In the genomic region with DNA sequence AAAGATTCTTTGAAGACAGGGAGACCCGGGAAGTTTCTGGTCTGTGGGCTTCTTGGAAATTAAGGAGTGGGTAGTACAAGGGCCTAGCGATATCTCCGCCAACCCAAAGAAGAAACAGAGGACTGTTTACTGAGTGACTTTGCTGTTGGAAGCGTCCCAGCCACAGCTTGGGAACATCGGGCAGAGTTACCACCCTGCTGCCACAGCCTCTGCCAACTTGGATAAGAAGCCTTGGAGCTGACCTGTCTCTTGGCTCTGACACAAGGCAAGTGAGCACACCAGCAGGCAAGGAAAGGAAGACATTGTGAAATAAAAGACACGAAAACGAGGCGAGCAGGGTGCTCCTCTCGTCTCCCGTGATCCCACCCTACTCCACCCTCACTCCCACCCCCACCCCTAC, we compare ENCODE assay signal across 9 mouse cellular contexts.
A peak's percentile ranks its signal among the peaks of the same experiment; 100 is the strongest.
DNase-seq lines count a peak whose midpoint lies in the region; ATAC-seq lines count a peak whose summit lies in the region.
"Had no signal": no experiment of that assay in that cellular context is flagged by ENCODE, and none has a peak within 500 bp of the region (broad histone marks: within the 10 kb centered on the region; RNA-seq: fewer than 3 reads in every experiment).

No protein-coding gene starts in this region.

- DNase-seq in lung, adult 18-20 months: peak; percentile 26 to 30
- no peak for DNase-seq in lung, postnatal 25 days (ENCODE audit: low spot score)
- DNase-seq in brain, adult 2 months (ENCODE audit: low read depth, low spot score): peak; percentile 94
- DNase-seq in cerebellum, postnatal 36 days: peak; percentile 79 to 85
- DNase-seq in heart, postnatal 4 days: peak; percentile 49
- DNase-seq in kidney, adult 8-10 months: no peak
- no peak for DNase-seq in T-cell, adult 2 months (ENCODE audit: low spot score)

- ATAC-seq in inflammation-experienced regulatory T-cells, adult 6 months: no peak
- ATAC-seq: Patski had no signal

Comparison
In these comparisons a context has a peak if more than half of its experiments do, and no peak if none do; other contexts are left out.
1. DNase-seq: peak in lung, adult 18-20 months (2 of 2), brain, adult 2 months (single experiment), cerebellum, postnatal 36 days (2 of 2) and heart, postnatal 4 days (single experiment); none in lung, postnatal 25 days (single experiment), kidney, adult 8-10 months (0 of 2) and T-cell, adult 2 months (single experiment).